Mouse (Mus musculus): ENCODE data around the gene Lpar5. TPM values are rescaled to one million over a fixed set of nuclear protein-coding genes. Genes with fewer than 3 reads are reported as not detected.

Lpar5 gene
- total RNA-seq (2023) = 10 to 100 TPM; 24.2 to 32.6 TPM

DNA sequence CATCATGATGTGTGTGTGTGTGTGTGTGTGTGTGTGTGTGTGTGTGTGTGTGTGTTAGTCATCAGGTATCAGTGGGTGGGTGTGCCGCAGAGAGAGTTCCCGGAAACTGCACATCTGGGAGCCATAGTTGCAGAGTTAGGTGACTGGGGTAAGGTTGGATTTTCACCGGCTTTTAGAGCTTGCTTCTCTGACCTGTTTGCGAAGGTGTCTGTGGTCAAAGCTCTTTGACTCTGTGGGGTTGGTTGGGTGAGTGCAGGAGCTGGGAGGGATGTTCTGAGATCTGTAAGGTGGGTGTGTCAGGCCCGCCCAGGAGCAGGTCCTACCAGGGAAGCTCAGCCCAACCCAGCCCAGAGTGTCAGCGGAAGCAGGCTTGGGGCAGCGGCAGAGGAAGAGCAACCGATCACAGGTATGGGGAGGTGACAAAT lies at the start of gene Lpar5:
TSS of gene Lpar5 (plus strand) at position 350 of the 425 bp plus-strand sequence.

DNA sequence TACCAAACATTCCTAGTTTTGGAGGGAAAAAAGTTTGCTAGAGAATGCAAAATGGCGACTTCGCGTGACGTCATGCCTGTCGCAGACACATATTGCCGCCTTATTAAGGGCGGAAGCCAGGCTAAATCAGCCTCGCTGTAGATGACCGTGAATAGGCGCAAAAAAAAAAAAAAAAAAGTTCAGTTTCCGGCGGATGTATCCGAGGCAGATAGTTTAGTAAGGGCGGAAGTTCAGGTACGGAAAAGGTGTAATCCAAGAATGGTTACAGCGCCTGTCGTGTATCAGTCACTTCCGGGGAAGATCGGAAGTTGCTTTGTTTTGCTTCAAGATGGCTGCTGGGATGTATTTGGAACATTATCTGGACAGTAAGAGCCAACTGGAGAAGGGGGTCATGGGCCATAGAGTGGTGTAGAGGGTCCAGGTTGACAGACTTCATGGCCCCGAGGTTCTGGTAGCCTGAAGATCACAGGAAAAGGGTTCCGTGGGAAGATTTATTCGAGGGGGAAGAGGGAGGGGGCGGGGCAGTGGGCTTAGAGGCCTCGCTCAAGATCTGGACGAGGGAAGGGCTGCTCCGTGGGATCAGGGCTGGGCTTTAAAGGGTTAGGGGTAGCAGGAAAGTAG lies 28.1 kb upstream of the Lpar5 start, which contains the start of gene Ing4:
TSS of gene Ing4 (plus strand) at position 228 of the 621 bp plus-strand sequence.

DNA sequence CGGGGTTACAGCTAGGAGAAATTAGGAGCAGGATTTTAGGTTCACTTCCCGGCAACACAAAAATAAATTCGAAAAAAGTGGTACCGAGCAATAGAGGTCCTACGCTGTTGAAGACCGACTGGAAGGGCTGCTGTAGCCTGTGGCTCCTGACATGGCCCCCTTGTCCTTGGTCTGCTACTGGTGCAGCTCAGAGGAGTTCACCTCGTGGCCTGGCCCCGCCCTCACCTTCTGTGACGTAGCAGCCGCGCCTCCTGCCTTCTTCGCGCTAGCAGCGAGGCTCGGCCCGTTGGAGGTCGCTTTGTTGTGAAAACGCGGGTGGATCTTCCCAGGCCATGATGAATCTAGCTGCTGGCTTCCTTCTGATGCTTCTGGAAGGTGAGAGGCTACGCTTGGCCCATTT lies 18.0 kb upstream of the Lpar5 start, which contains the start of gene Acrbp:
TSS of gene Acrbp (plus strand) at position 12 of the 400 bp plus-strand sequence.

DNA sequence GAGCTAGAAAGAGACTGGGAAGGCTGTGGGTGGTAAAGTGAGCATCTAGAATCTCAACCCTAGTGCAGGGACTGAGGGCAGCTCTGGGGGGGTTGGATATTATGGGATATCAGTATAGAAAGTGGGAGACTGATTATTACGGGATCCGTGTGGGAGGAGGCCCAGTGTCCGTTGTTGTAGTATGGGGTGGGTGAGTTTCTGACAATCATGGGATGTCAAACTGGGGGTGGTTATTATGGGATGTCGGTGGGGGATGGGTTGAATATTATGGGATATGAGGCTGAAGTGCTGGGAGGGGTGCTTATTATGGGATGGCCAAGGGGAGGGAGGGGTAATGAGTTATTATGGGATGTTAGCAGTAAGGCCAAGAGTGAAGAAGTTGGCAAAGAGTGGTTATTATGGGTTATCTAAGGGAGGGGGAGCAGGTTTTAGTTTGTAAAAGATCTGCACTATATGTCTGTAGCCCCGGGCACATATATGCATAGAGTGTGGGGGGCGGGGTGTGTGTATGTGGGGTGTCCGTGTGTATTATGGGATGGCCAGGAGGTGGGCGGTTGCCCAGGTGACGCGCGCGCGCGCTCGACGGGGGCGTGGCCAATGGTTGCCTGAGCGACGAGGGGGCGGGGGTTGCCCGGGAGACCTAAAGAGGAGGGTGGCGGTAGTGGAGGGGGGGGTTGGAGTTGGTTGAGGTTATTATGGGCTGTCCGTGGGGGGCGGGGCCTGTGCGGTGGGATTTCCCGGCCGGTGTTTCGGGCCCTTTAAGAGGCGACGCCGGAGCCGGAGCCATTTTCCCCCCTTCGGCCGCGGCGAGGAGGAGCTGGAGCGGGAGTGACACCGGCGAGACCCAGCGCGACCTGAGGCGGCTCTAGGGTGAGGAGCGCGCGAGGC lies 27.9 kb downstream of the Lpar5 start, which contains the start of gene Chd4:
TSS of gene Chd4 (plus strand) at position 591 of the 888 bp plus-strand sequence.

DNA sequence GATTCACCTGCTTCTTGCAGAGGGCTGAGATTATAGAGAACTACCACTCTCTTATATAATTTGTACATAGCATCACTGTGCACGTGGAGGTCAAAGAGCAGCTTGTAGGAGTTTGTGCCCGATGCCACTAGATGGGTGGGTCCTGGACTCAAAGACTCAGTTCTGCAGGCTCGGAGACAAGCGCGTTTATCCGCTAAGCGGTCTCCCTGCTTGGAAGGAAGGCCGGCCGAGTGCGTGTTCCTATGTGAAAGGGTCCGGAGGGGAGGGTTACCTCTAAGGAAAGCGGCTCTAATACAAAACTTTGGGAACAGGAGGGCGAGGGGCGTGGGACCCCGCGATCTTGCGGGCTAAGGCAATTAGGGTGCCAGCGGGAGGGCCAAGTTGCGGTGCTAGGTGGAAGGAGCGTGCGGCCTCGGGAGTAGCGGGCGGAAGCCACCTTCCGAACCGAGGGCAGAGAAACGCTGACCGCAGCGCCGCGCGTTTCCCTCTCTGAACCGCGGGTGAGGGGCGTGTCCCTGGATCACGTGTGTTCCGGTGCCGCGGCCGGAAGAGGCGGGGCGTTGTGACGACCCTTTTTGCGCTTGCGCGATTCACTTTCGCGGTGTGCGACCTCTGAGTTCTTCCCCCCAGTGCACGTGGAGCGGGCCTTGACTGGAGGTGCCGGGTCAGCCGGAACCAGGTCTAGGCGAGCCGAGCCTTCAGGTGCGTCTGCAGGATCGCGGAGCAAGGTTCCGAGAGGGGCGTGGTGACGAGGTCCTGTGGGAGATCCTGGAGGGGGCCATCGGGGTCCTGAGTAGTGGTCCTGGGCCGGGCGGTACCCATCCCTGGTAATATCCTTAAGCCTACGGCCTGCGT lies 63.8 kb downstream of the Lpar5 start, which contains the start of gene Nop2:
TSS of gene Nop2 (plus strand) at position 608 of the 855 bp plus-strand sequence.

Other genes with a start within 250 kb of the Lpar5 start
- 10 to 100 TPM; 66.7 to 74.2 TPM for gene Usp5, start 238.4 kb upstream of the Lpar5 start, total RNA-seq (2023)
- 1 to 10 TPM; 3.1 to 7.1 TPM for gene Cdca3, start 238.4 kb upstream of the Lpar5 start, total RNA-seq (2023)
- gene Gnb3, start 227.6 kb upstream of the Lpar5 start, total RNA-seq (2023) = not detected
- gene P3h3, start 210.2 kb upstream of the Lpar5 start, total RNA-seq (2023) = under 1 TPM; 0.21 to 0.64 TPM
- 1 to 10 TPM; 1.7 to 2.3 TPM for gene Gpr162, start 203.9 kb upstream of the Lpar5 start, total RNA-seq (2023)
- gene Cd4, start 179.7 kb upstream of the Lpar5 start, total RNA-seq (2023) = 100 to 1,000 TPM; 241 to 278 TPM
- gene Lag3, start 156.2 kb upstream of the Lpar5 start, total RNA-seq (2023) = 10 to 100 TPM in 1 of 2 experiments, 1 to 10 TPM in 1; 8.8 to 10.2 TPM
- 10 to 100 TPM; 43.8 to 56.4 TPM for gene Ptms, start 147.8 kb upstream of the Lpar5 start, total RNA-seq (2023)
- 100 to 1,000 TPM in 1 of 2 experiments, 10 to 100 TPM in 1; 90.3 to 110 TPM for gene Mlf2, start 136.5 kb upstream of the Lpar5 start, total RNA-seq (2023)
- 10 to 100 TPM; 37.3 to 49.3 TPM for gene Cops7a, start 102.4 kb upstream of the Lpar5 start, total RNA-seq (2023)
- under 1 TPM; 0.90 to 0.98 TPM for gene Pianp, start 71.2 kb upstream of the Lpar5 start, total RNA-seq (2023)
- 10 to 100 TPM; 78.2 to 92.7 TPM for gene Zfp384, start 58.8 kb upstream of the Lpar5 start, total RNA-seq (2023)
- 10 to 100 TPM; 76.9 to 88.3 TPM for gene Ing4, start 28.2 kb upstream of the Lpar5 start, total RNA-seq (2023)
- gene Acrbp, start 18.2 kb upstream of the Lpar5 start, total RNA-seq (2023) = 10 to 100 TPM; 15.8 to 19.3 TPM
- gene Chd4, start 28.1 kb downstream of the Lpar5 start, total RNA-seq (2023) = 100 to 1,000 TPM; 305 to 319 TPM
- 10 to 100 TPM; 40.2 to 48.8 TPM for gene Nop2, start 64.0 kb downstream of the Lpar5 start, total RNA-seq (2023)
- 10 to 100 TPM; 32.4 to 38.0 TPM for gene Iffo1, start 77.3 kb downstream of the Lpar5 start, total RNA-seq (2023)
- gene Gapdh, start 98.5 kb downstream of the Lpar5 start, total RNA-seq (2023) = 100 to 1,000 TPM; 489 to 500 TPM
- 10 to 100 TPM; 37.7 to 50.9 TPM for gene Ncapd2, start 123.8 kb downstream of the Lpar5 start, total RNA-seq (2023)
- gene Mrpl51, start 123.9 kb downstream of the Lpar5 start, total RNA-seq (2023) = 10 to 100 TPM; 31.9 to 37.3 TPM
- 100 to 1,000 TPM; 124 to 130 TPM for gene Vamp1, start 147.6 kb downstream of the Lpar5 start, total RNA-seq (2023)
- 10 to 100 TPM; 50.8 to 54.1 TPM for gene Tapbpl, start 163.9 kb downstream of the Lpar5 start, total RNA-seq (2023)
- gene Cd27, start 169.1 kb downstream of the Lpar5 start, total RNA-seq (2023) = 100 to 1,000 TPM; 272 to 287 TPM
- not detected for gene Tuba3a, start 218.1 kb downstream of the Lpar5 start, total RNA-seq (2023)
- 1 to 10 TPM; 1.2 to 2.1 TPM for gene Ltbr, start 246.0 kb downstream of the Lpar5 start, total RNA-seq (2023)